Mouse (Mus musculus) ovary, adult 18-20 months (tissue): ENCODE measurements around the gene Ppp1r12c.

Source experiments
- DNase-seq: peaks from one replicate; pipeline ENCODE4 v3.0.0; 2022; ENCODE audit warnings: low spot score, mixed read lengths

The Ppp1r12c gene

GRCm38 (mm10) chr7:4492284-4493224 lies 8.9 kb downstream of the Ppp1r12c start:
- DNase-seq, result no peak

- DNase-seq, result no peak
Observed at GRCm38 (mm10) chr7:4491308-4491707, 10.2 kb downstream of the Ppp1r12c start.

- DNase-seq, result no peak
Observed at GRCm38 (mm10) chr7:4482281-4482680, 19.2 kb downstream of the Ppp1r12c start.

- DNase-seq, result no peak
Observed at GRCm38 (mm10) chr7:4479674-4480073, 21.8 kb downstream of the Ppp1r12c start.

GRCm38 (mm10) chr7:4478796-4479291 lies 22.6 kb downstream of the Ppp1r12c start:
- DNase-seq, result no peak

GRCm38 (mm10) chr7:4478021-4478795 lies 23.3 kb downstream of the Ppp1r12c start:
- DNase-seq, result peak; percentile 86

GRCm38 (mm10) chr7:4473940-4474339 lies 27.5 kb downstream of the Ppp1r12c start:
- no peak for DNase-seq

- peak; percentile 66 for DNase-seq
Observed at GRCm38 (mm10) chr7:4471179-4471555, 30.3 kb downstream of the Ppp1r12c start.

GRCm38 (mm10) chr7:4470275-4471178 lies 31.0 kb downstream of the Ppp1r12c start:
- DNase-seq, result no peak

GRCm38 (mm10) chr7:4467801-4468200 lies 33.7 kb downstream of the Ppp1r12c start:
- no peak for DNase-seq

GRCm38 (mm10) chr7:4464194-4464824 lies 37.2 kb downstream of the Ppp1r12c start:
- DNase-seq, result peak; percentile 39

- no peak for DNase-seq
Observed at GRCm38 (mm10) chr7:4460576-4461434, 40.7 kb downstream of the Ppp1r12c start, which contains the start of gene Eps8l1. TSS of gene Eps8l1 (plus strand) at chr7:4460674.

- no peak for DNase-seq
Observed at GRCm38 (mm10) chr7:4452644-4453043, 48.8 kb downstream of the Ppp1r12c start.

- DNase-seq, result no peak
Observed at GRCm38 (mm10) chr7:4449211-4449610, 52.3 kb downstream of the Ppp1r12c start.

GRCm38 (mm10) chr7:4448439-4448838 lies 53.0 kb downstream of the Ppp1r12c start:
- DNase-seq, result no peak

GRCm38 (mm10) chr7:4447138-4447537 lies 54.3 kb downstream of the Ppp1r12c start:
- DNase-seq, result no peak

GRCm38 (mm10) chr7:4445216-4445791 lies 56.2 kb downstream of the Ppp1r12c start, which contains the start of gene Rdh13:
TSS of gene Rdh13 (minus strand) at chr7:4445649.
- peak; percentile 74 for DNase-seq

- no peak for DNase-seq
Observed at GRCm38 (mm10) chr7:4440549-4440948, 60.9 kb downstream of the Ppp1r12c start.

- DNase-seq, result no peak
Observed at GRCm38 (mm10) chr7:4437721-4438120, 63.8 kb downstream of the Ppp1r12c start.

GRCm38 (mm10) chr7:4432026-4432425 lies 69.5 kb downstream of the Ppp1r12c start:
- DNase-seq, result no peak
